Mouse (Mus musculus) megakaryocyte, adult 5-6 weeks (primary cell): ENCODE data around the gene Ppara. TPM values are rescaled to one million over a fixed set of nuclear protein-coding genes. Genes with fewer than 3 reads are reported as not detected.

ENCODE experiments used
- ATAC-seq: 2 replicates; pipeline ENCODE4 v1.8.0; 2016; ENCODE audit warnings: mild to moderate bottlenecking, inconsistent platforms; ENCODE audit not compliant: poor library complexity, severe bottlenecking
- total RNA-seq, 2 experiments: library from RNA; stranded (forward) in 1 of 2; stranded (reverse) in 1 of 2; fragments of 153-499, 151-499 nt in 1 of 2; fragments of 221-1000, 200-1000 nt in 1 of 2; gene quantifications; 2 replicates each; pipeline versions ENCODE4 v1.2.3 to v1.2.4; 2015 to 2017

The Ppara gene
- total RNA-seq, 2 experiments from 2014 or later = not detected

GRCm38 (mm10) chr15:85788633-85789032 lies 53.9 kb downstream of the Ppara start:
- no peak for ATAC-seq

GRCm38 (mm10) chr15:85791449-85791848 lies 56.7 kb downstream of the Ppara start:
- no peak for ATAC-seq

- no peak for ATAC-seq
Observed at GRCm38 (mm10) chr15:85792819-85793218, 58.0 kb downstream of the Ppara start.

DNA sequence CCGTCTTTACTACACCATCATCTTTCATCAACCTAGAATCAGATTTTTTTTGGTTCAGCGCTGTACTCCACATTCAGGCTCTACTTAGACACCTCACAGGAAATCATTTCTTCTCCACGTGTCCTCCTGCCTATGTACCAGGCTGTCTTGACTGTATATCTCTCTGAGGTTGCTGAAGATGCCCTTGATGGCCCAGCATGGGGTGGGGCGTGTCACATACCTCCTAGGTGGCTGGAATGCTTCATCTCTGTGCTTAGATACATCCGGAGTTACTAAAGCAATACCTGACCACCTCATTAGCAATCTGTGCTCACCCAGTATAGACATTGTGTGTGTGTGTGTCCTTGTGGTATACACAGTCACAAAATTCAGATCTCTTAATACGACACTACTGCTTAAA lies 60.7 kb downstream of the Ppara start:
- no peak for ATAC-seq

DNA sequence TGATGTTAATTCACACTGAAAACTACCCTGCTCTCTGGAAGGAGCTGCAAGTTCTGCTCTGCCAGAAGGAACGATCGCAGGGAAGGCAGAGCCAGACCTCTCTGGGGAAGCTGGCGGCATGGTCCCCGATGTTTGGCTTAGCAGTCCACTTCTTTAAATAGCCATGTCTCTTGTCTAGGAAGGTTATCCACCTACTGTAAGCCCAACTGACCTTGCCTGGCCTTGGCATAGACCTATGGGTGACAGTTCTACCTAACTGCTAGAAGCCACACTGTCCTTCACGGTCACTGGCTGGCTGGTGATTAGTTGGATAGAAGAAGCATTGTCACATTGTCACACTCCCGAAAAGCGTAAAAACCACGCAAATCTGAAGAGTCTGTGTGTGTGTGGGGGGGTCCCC lies 63.9 kb downstream of the Ppara start:
- no peak for ATAC-seq

GRCm38 (mm10) chr15:85802931-85803330 lies 68.1 kb downstream of the Ppara start:
- no peak for ATAC-seq

DNA sequence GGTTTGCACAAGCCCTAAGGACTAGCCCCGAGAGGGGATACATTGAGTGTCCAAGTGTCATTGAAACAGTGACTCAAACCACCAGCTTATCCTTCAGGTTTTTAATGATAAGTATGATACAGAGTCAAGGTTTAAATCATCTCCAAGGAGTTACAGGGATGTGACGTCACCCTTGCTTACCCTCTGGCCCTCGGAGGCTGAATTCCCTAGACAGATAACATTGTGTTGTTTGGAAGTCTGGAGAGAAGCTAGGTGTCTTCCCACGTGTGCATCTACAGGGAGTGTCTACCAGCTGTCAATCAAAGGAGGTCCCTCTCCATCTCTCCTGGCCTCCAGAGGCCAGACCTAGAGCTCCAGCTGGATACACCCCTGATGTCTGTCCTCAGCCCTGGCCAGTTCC lies 72.1 kb downstream of the Ppara start:
- ATAC-seq = no peak

- ATAC-seq = no peak
Observed at GRCm38 (mm10) chr15:85807404-85807803, 72.6 kb downstream of the Ppara start.

DNA sequence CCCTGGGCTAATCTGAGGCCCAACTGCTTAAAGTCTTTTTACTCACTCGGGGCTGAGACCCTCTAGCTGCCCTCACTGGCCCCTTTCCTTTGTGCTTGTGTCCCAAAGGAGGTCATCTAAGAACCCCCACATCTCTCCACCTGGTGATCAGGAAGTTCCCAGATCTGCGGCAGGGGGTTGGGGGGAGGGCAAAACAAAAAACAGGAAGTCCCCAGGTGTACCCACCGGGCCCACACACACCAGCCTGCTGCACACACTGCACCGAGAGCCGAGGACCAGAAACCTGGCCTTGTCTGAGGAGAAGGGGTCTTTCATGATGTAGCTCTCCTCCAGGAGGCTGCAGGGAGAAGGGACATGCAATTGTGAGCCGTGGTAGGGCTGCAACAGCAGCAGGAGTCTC lies 73.2 kb downstream of the Ppara start:
- ATAC-seq = no peak

DNA sequence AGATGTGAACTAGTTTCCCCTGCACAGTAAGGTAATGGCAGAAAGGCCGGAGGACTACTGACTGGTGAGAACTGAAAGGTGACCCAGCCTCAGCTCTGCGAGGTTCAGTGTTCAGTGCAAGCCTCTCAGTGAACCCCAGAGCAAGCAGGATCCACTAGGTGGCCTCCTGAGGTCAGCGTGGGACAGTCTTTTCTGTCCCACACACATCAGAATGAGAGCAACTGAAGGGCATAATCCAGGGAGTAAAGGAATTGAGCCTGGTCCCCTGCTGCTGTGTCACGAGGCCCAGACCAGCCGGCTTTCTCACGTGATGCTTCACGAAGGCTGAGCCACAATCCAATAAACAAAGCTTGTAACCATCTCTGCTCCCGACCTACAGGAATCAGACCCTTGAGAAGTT lies 73.7 kb downstream of the Ppara start:
- ATAC-seq = no peak

- no peak for ATAC-seq
Observed at GRCm38 (mm10) chr15:85809091-85809490, 74.3 kb downstream of the Ppara start.

- ATAC-seq = no peak
Observed at GRCm38 (mm10) chr15:85810462-85810805, 75.7 kb downstream of the Ppara start.

DNA sequence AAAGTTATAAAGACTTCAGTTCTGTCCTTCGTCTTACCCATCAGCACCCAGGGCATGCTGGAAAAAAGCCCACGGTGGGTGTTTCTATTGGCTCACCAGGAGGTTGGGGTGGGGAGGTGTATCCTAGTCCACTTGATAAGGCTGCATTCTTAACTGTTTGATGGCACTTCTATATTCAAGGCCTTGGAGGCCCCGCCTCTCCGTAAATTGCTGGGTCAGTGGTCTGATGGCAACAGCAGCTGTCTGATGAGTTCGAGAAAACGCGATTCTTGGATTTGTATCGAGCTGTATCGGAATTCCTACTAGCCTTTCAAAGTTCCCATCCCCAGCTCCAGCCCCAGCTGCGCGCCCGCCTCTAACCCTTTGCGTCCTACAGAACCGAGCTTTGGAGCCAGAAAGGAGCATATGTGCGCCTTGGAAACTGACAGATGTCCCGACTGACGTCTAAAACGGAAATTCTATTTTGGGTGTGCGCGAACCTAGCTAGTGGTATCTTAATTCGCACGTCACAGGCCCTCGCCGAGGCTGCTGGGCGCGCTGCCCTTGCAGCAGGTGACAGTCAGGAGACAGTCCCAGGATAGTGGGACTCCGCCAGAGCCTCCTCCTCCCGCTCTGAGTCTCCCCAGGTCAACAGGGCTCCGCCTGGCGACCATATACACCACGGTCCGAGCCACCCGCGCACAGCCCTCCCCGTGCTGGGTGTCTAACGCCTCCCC lies 76.2 kb downstream of the Ppara start:
- peak; percentile 79 for ATAC-seq

DNA sequence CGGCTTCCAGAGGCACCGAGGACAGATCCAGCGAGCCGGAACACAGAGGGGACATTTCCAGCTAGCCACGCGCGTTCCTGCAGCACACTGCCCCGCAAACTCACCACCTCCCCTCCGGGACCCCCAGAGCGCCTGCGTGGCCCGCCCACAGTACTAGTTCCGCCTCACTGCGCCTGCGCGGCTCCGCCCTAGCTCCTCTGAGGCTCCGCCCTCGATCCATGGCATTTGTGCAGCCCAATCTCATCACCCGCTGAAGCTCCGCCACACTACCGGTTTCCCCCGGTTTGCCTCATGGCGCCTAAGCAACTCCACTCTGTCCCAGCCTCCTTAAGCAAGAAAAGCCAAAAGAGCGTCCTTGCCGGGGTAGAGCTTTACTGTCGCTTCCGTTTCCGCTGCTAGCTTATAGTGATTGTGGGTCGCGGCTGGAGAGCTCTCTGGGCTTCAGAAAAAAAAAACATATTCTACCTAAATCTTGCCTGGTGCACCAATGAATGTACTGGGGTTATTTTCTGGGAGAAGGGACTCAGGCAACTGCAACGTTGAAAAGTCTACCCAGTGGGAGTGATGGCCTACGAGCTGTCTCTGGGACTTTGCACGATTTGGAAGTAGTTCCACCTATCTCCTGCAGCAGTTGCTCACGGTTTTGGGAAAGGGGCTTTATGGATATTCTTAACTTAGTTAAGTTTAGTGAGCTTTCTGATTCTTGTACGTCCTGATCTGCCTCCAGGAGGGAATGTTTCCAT lies 76.9 kb downstream of the Ppara start, which contains the start of gene Cdpf1:
TSS of gene Cdpf1 (minus strand) at position 163 of the 743 bp plus-strand sequence.
- ATAC-seq = peak; percentile 93

DNA sequence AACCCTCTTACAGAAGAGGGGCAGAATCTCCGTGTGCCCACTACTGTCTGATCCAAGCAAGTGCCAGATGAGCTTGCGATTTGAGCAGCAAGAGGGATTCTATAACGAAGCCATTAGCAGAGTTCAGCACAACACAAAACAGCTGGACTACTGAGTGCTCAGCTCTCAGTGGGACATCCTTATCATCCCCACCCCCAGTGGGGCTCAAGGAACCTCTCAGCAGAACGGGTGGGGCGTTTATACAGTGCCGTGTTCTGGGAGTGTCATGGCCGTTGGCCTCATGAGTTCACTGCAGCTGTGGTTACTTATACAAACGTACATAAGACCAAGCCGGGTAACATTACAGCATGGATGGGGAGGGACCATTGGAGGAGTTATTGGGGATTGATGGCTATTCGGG lies 78.6 kb downstream of the Ppara start:
- no peak for ATAC-seq

DNA sequence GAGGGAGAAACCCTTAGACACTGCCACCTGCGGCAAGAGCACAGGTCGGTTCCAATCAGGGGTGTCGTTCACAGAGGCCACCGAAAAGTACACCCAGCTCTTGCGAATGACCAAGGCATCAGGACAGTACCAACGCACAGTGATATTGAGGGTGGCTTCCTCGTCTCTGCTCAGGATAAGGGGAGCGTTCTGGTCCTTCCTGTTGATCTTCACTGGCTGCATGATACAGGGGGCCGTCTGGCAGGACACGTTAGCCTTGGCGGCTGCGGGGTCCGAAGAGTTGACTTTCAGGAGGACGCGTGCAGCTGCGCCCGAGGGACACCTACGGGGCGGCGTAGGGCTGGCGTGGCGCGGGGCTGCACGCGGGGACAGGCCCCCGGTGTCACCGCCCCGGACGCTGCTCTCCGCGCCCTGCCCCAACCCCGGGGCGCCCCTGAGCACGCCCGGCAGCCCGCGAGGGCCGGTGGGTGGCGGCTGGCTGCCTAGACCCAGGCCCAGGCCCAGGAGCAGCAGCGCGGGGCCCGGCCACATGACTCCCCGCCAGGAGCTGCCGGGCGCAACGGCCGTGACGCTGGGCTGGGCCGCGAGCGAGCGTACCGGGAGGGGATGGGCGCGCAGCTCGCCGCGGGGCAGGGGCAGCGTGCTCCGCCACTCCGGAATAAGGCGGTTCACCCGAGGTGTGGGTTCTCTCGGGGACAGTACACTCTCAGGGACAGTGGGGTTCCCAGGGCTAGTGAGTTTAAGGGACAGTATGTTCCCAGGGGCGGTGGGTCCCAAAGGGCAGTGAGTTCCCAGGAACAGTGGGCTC lies 86.6 kb downstream of the Ppara start, which contains the start of gene Pkdrej:
TSS of gene Pkdrej (minus strand) at position 532 of the 808 bp plus-strand sequence.
- ATAC-seq = no peak

DNA sequence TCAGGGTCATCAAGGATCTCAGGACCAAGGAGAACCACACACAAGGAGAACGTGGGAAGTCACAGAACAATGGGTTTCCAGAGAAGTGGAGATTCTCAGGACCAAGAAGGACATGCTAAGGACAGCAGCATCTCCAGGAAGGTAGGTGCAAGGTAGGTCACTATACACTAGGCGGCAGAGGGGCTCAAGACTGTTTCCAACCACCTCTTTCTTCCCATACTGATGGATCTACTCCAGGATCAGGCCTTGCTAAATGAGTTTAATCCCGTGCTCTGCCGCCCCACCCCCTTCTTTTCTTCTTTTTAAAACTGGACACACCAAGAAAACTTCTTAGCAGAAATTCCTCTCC lies 87.2 kb downstream of the Ppara start:
- ATAC-seq = no peak

- no peak for ATAC-seq
Observed at GRCm38 (mm10) chr15:85826676-85827075, 91.9 kb downstream of the Ppara start.

DNA sequence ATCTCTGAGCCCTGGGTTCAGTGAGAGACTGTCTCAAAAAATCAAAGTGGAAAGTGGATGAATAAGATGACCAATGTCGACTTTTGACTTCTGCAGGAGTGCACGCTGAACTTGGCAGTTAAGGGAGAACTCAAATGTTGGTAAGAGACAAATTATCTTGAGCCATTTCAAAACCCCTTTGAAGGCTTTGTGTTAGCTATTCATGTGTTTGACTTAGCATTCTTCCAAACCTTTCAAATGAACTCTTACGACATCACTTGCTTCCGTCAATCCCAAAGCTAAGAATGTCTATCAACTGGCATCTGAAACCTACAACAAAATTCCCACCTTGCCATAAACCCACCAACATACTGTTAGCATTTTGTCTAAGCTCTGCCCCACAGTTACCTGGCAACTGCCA lies 93.3 kb downstream of the Ppara start:
- ATAC-seq = no peak

GRCm38 (mm10) chr15:85829470-85829869 lies 94.7 kb downstream of the Ppara start:
- no peak for ATAC-seq

GRCm38 (mm10) chr15:85831954-85832590 lies 97.3 kb downstream of the Ppara start, which contains the start of gene Ttc38:
TSS of gene Ttc38 (plus strand) at chr15:85832306.
- peak; percentile 97 for ATAC-seq
